Mouse (Mus musculus): ENCODE data around the gene Erg28. TPM values are rescaled to one million over a fixed set of nuclear protein-coding genes. Genes with fewer than 3 reads are reported as not detected.

Erg28 gene
- total and polyA plus RNA-seq, 3 experiments, result 55.6 to 76.3 TPM; not detected in 1

- no peaks in the 10 kb centered on the region for H3K9me3 ChIP-seq (replicated peaks; ENCODE audit: insufficient read depth, low read length)
- H3K79me2 ChIP-seq (ENCODE audit: control insufficient read depth, insufficient read depth, low read length, poor library complexity), result no peaks in the 10 kb centered on the region
- H3K4me3 ChIP-seq (ENCODE audit: control insufficient read depth in 1 of 2, insufficient read depth in 1 of 2, low read depth in 2 of 2, low read length in 2 of 2), result no peak overlapping the region
- no peak overlapping the region for H3K27ac ChIP-seq (ENCODE audit: control insufficient read depth, low read depth, low read length)
- no peak for TF ChIP-seq ZMIZ1 (IDR thresholded peaks at IDR 0.05; ENCODE audit: low read depth, low read length)
- TF ChIP-seq BHLHE40 (IDR thresholded peaks at IDR 0.05; ENCODE audit: borderline replicate concordance, low read depth, low read length), result no peak
- TF ChIP-seq POLR2AphosphoS2 (IDR thresholded peaks at IDR 0.05; ENCODE audit: low read length), result no peak
- no peak for TF ChIP-seq NRF1 (IDR thresholded peaks at IDR 0.05; ENCODE audit: insufficient read depth, low read depth, low read length, poor library complexity, severe bottlenecking)
- no peak for TF ChIP-seq MAZ (IDR thresholded peaks at IDR 0.05; ENCODE audit: low read depth, low read length)
- no peak for TF ChIP-seq EP300 (IDR thresholded peaks at IDR 0.05; ENCODE audit: low read depth in 1 of 2, low read length in 2 of 2)
- no peak for TF ChIP-seq MXI1 (IDR thresholded peaks at IDR 0.05; ENCODE audit: low read depth, low read length)
- TF ChIP-seq USF1 (IDR thresholded peaks at IDR 0.05; ENCODE audit: low read depth, low read length), result no peak
- H3K4me1 ChIP-seq (ENCODE audit: control insufficient read depth in 1 of 2, insufficient read depth in 2 of 2, low read length in 2 of 2), result no peaks in the 10 kb centered on the region
- H3K9ac ChIP-seq (ENCODE audit: control insufficient read depth, low read depth, low read length, poor library complexity, severe bottlenecking), result no peak overlapping the region
- H3K36me3 ChIP-seq (ENCODE audit: control insufficient read depth in 1 of 2, insufficient read depth in 2 of 2, low read length in 2 of 2), result no peaks in the 10 kb centered on the region
- no peak for DNase-seq (ENCODE audit: low read depth, low spot score)
- H3K27me3 ChIP-seq (ENCODE audit: control insufficient read depth in 1 of 2, insufficient read depth in 2 of 2, low read length in 2 of 2), result peaks cover 2 to 3% of the 10 kb centered on the region in 2 experiments; a peak in 3 of 4 replicates
Measured at GRCm38 (mm10) chr12:85779707-85780106, 44.6 kb downstream of the Erg28 start.

- no peak for DNase-seq (ENCODE audit: low read depth, low spot score)
- Histone ChIP-seq H3K4me3 (ENCODE audit: control insufficient read depth in 1 of 2, insufficient read depth in 1 of 2, low read depth in 2 of 2, low read length in 2 of 2) (no peak overlapping the region), H3K79me2 (ENCODE audit: control insufficient read depth, insufficient read depth, low read length, poor library complexity) (no peaks in the 10 kb centered on the region), H3K36me3 (ENCODE audit: control insufficient read depth in 1 of 2, insufficient read depth in 2 of 2, low read length in 2 of 2) (no peaks in the 10 kb centered on the region), H3K9me3 (replicated peaks; ENCODE audit: insufficient read depth, low read length) (no peaks in the 10 kb centered on the region), H3K4me1 (ENCODE audit: control insufficient read depth in 1 of 2, insufficient read depth in 2 of 2, low read length in 2 of 2) (no peaks in the 10 kb centered on the region), H3K9ac (ENCODE audit: control insufficient read depth, low read depth, low read length, poor library complexity, severe bottlenecking) (no peak overlapping the region), H3K27ac (ENCODE audit: control insufficient read depth, low read depth, low read length) (no peak overlapping the region), H3K27me3 (ENCODE audit: control insufficient read depth in 1 of 2, insufficient read depth in 2 of 2, low read length in 2 of 2) (peaks cover 2 to 4% of the 10 kb centered on the region in 2 experiments; a peak in 3 of 4 replicates)
- TF ChIP-seq TAL1 (IDR thresholded peaks at IDR 0.05; ENCODE audit: low read length) (no peak), MAZ (IDR thresholded peaks at IDR 0.05; ENCODE audit: low read depth, low read length) (no peak), ZC3H11A (IDR thresholded peaks at IDR 0.05; ENCODE audit: low read depth, low read length) (no peak), ZKSCAN1 (IDR thresholded peaks at IDR 0.05; ENCODE audit: low read depth, low read length) (no peak), POLR2AphosphoS5 (IDR thresholded peaks at IDR 0.05; ENCODE audit: borderline replicate concordance, low read depth, low read length) (no peak), POLR2AphosphoS2 (IDR thresholded peaks at IDR 0.05; ENCODE audit: low read length) (no peak)
Measured at GRCm38 (mm10) chr12:85778962-85779361, 45.4 kb downstream of the Erg28 start.

GRCm38 (mm10) chr12:85771356-85771755 lies 53.0 kb downstream of the Erg28 start:
- Histone ChIP-seq H3K27ac (ENCODE audit: control insufficient read depth, low read depth, low read length) (no peak overlapping the region), H3K9me3 (replicated peaks; ENCODE audit: insufficient read depth, low read length) (no peaks in the 10 kb centered on the region), H3K9ac (ENCODE audit: control insufficient read depth, low read depth, low read length, poor library complexity, severe bottlenecking) (no peak overlapping the region), H3K79me2 (ENCODE audit: control insufficient read depth, insufficient read depth, low read length, poor library complexity) (no peaks in the 10 kb centered on the region), H3K36me3 (ENCODE audit: control insufficient read depth in 1 of 2, insufficient read depth in 2 of 2, low read length in 2 of 2) (no peaks in the 10 kb centered on the region), H3K27me3 (ENCODE audit: control insufficient read depth in 1 of 2, insufficient read depth in 2 of 2, low read length in 2 of 2) (peaks cover 6 to 10% of the 10 kb centered on the region in 2 experiments), H3K4me3 (ENCODE audit: control insufficient read depth in 1 of 2, insufficient read depth in 1 of 2, low read depth in 2 of 2, low read length in 2 of 2) (no peak overlapping the region), H3K4me1 (ENCODE audit: control insufficient read depth in 1 of 2, insufficient read depth in 2 of 2, low read length in 2 of 2) (no peaks in the 10 kb centered on the region)
- DNase-seq (ENCODE audit: low read depth, low spot score), result no peak
- TF ChIP-seq MYB (IDR thresholded peaks at IDR 0.05; ENCODE audit: low read depth, low read length), result no peak
- TF ChIP-seq UBTF (IDR thresholded peaks at IDR 0.05; ENCODE audit: borderline replicate concordance, insufficient read depth, low read depth, low read length), result no peak
- TF ChIP-seq TCF12 (IDR thresholded peaks at IDR 0.05; ENCODE audit: low read depth, low read length), result no peak
- no peak for TF ChIP-seq ZC3H11A (IDR thresholded peaks at IDR 0.05; ENCODE audit: low read depth, low read length)
- no peak for TF ChIP-seq SMC3 (IDR thresholded peaks at IDR 0.05; ENCODE audit: low read depth, low read length)
- no peak for TF ChIP-seq JUND (IDR thresholded peaks at IDR 0.05; ENCODE audit: low read depth, low read length)
- no peak for TF ChIP-seq RAD21 (IDR thresholded peaks at IDR 0.05; ENCODE audit: low read depth, low read length)

Data from MEL (cell line).